Mouse (Mus musculus): ENCODE data around the gene Tmem19. TPM values are rescaled to one million over a fixed set of nuclear protein-coding genes. Genes with fewer than 3 reads are reported as not detected.

Gene Tmem19
- total RNA-seq, 2 experiments from 2014 or later: 25.4 to 28.4 TPM

- no peak for DNase-seq
Measured at GRCm38 (mm10) chr10:115311263-115311965, 50.9 kb downstream of the Tmem19 start.

- DNase-seq: no peak
Measured at GRCm38 (mm10) chr10:115309191-115309590, 53.1 kb downstream of the Tmem19 start.

GRCm38 (mm10) chr10:115307331-115307875 is 54.9 kb downstream of the Tmem19 start:
- no peak for DNase-seq

- no peak for DNase-seq
Measured at GRCm38 (mm10) chr10:115298683-115299082, 63.6 kb downstream of the Tmem19 start.

GRCm38 (mm10) chr10:115297582-115297981 is 64.7 kb downstream of the Tmem19 start:
- no peak for DNase-seq

GRCm38 (mm10) chr10:115296401-115296935 is 65.8 kb downstream of the Tmem19 start:
- DNase-seq: no peak

- no peak for DNase-seq
Measured at GRCm38 (mm10) chr10:115295162-115295561, 67.1 kb downstream of the Tmem19 start.

- no peak for DNase-seq
Measured at GRCm38 (mm10) chr10:115294715-115295114, 67.6 kb downstream of the Tmem19 start.

- DNase-seq: no peak
Measured at GRCm38 (mm10) chr10:115293946-115294345, 68.4 kb downstream of the Tmem19 start.

- no peak for DNase-seq
Measured at GRCm38 (mm10) chr10:115290671-115291070, 71.6 kb downstream of the Tmem19 start.

Other genes starting within 250 kb of the Tmem19 start
- not detected for gene Tph2, start 177.5 kb downstream of the Tmem19 start, total RNA-seq (2021)
- gene Tbc1d15, start 111.0 kb downstream of the Tmem19 start, total RNA-seq (2021): 10 to 100 TPM; 83.4 to 87.4 TPM
- gene Rab21, start 46.9 kb downstream of the Tmem19 start, total RNA-seq (2021): 10 to 100 TPM; 51.3 to 53.3 TPM
- 10 to 100 TPM; 10.2 to 11.6 TPM for gene Thap2, start 21.9 kb upstream of the Tmem19 start, total RNA-seq (2021)
- 10 to 100 TPM; 29.4 to 46.6 TPM for gene Zfc3h1, start 22.5 kb upstream of the Tmem19 start, total RNA-seq (2021)
- not detected for gene A930009A15Rik, start 207.5 kb upstream of the Tmem19 start, total RNA-seq (2021)
- gene Lgr5, start 225.3 kb upstream of the Tmem19 start, total RNA-seq (2021): 10 to 100 TPM; 16.5 to 22.3 TPM